Mouse (Mus musculus): Measurements from ENCODE around the gene Vps33a.

The Vps33a gene

GRCm38 (mm10) chr5:123559588-123559987 is 13.2 kb downstream of the Vps33a start:
- peaks cover 14% of the 10 kb centered on the region for H3K36me3 ChIP-seq (ENCODE audit: control insufficient read depth, insufficient read depth, low read length, poor library complexity, severe bottlenecking)
- no peaks in the 10 kb centered on the region for H3K27me3 ChIP-seq (ENCODE audit: control insufficient read depth, insufficient read depth, low read length, poor library complexity, severe bottlenecking)
- no peak for DNase-seq (ENCODE audit: low read depth, low spot score)

- Histone ChIP-seq H3K36me3 (ENCODE audit: control insufficient read depth, insufficient read depth, low read length, poor library complexity, severe bottlenecking) (peaks cover 9% of the 10 kb centered on the region), H3K27me3 (ENCODE audit: control insufficient read depth, insufficient read depth, low read length, poor library complexity, severe bottlenecking) (no peaks in the 10 kb centered on the region)
- DNase-seq (ENCODE audit: low read depth, low spot score) = no peak
Measured at GRCm38 (mm10) chr5:123556451-123556850, 16.4 kb downstream of the Vps33a start.

- no peaks in the 10 kb centered on the region for H3K27me3 ChIP-seq (ENCODE audit: control insufficient read depth, insufficient read depth, low read length, poor library complexity, severe bottlenecking)
- DNase-seq (ENCODE audit: low read depth, low spot score) = no peak
Measured at GRCm38 (mm10) chr5:123555693-123556092, 17.1 kb downstream of the Vps33a start.

GRCm38 (mm10) chr5:123533801-123534200 is 39.0 kb downstream of the Vps33a start:
- peaks cover 27% of the 10 kb centered on the region for H3K36me3 ChIP-seq (ENCODE audit: control insufficient read depth, insufficient read depth, low read length, poor library complexity, severe bottlenecking)
- no peak for DNase-seq (ENCODE audit: low read depth, low spot score)
- no peaks in the 10 kb centered on the region for H3K27me3 ChIP-seq (ENCODE audit: control insufficient read depth, insufficient read depth, low read length, poor library complexity, severe bottlenecking)

More at GRCm38 (mm10) chr5:123555693-123556092, 17.1 kb downstream of the Vps33a start:
- peaks cover 9% of the 10 kb centered on the region for H3K36me3 ChIP-seq (ENCODE audit: control insufficient read depth, insufficient read depth, low read length, poor library complexity, severe bottlenecking)

- Histone ChIP-seq H3K27me3 (ENCODE audit: control insufficient read depth, insufficient read depth, low read length, poor library complexity, severe bottlenecking) (no peaks in the 10 kb centered on the region), H3K36me3 (ENCODE audit: control insufficient read depth, insufficient read depth, low read length, poor library complexity, severe bottlenecking) (peaks cover 30% of the 10 kb centered on the region)
- DNase-seq (ENCODE audit: low read depth, low spot score) = no peak
Measured at GRCm38 (mm10) chr5:123530056-123530455, 42.8 kb downstream of the Vps33a start.

GRCm38 (mm10) chr5:123528641-123529040 is 44.2 kb downstream of the Vps33a start:
- Histone ChIP-seq H3K36me3 (ENCODE audit: control insufficient read depth, insufficient read depth, low read length, poor library complexity, severe bottlenecking) (peaks cover 23% of the 10 kb centered on the region), H3K27me3 (ENCODE audit: control insufficient read depth, insufficient read depth, low read length, poor library complexity, severe bottlenecking) (no peaks in the 10 kb centered on the region)
- DNase-seq (ENCODE audit: low read depth, low spot score) = no peak

GRCm38 (mm10) chr5:123525916-123526495 is 46.8 kb downstream of the Vps33a start:
- Histone ChIP-seq H3K27me3 (ENCODE audit: control insufficient read depth, insufficient read depth, low read length, poor library complexity, severe bottlenecking) (no peaks in the 10 kb centered on the region), H3K36me3 (ENCODE audit: control insufficient read depth, insufficient read depth, low read length, poor library complexity, severe bottlenecking) (peaks cover 7% of the 10 kb centered on the region)
- no peak for DNase-seq (ENCODE audit: low read depth, low spot score)

GRCm38 (mm10) chr5:123525281-123525680 is 47.6 kb downstream of the Vps33a start, which contains the start of gene Gm49027:
Gm49027 (minus strand) TSS chr5:123525488.
- DNase-seq (ENCODE audit: low read depth, low spot score) = no peak
- no peaks in the 10 kb centered on the region for H3K27me3 ChIP-seq (ENCODE audit: control insufficient read depth, insufficient read depth, low read length, poor library complexity, severe bottlenecking)
- H3K36me3 ChIP-seq (ENCODE audit: control insufficient read depth, insufficient read depth, low read length, poor library complexity, severe bottlenecking) = peaks cover 4% of the 10 kb centered on the region

GRCm38 (mm10) chr5:123524393-123524750 is 48.5 kb downstream of the Vps33a start:
- peaks cover 4% of the 10 kb centered on the region for H3K36me3 ChIP-seq (ENCODE audit: control insufficient read depth, insufficient read depth, low read length, poor library complexity, severe bottlenecking)
- no peak for DNase-seq (ENCODE audit: low read depth, low spot score)

GRCm38 (mm10) chr5:123523692-123524392 is 49.0 kb downstream of the Vps33a start, which contains the start of gene Diablo:
Diablo (minus strand) TSS chr5:123524176.
- no peaks in the 10 kb centered on the region for H3K27me3 ChIP-seq (ENCODE audit: control insufficient read depth, insufficient read depth, low read length, poor library complexity, severe bottlenecking)
- DNase-seq (ENCODE audit: low read depth, low spot score) = peak; percentile 99
- H3K36me3 ChIP-seq (ENCODE audit: control insufficient read depth, insufficient read depth, low read length, poor library complexity, severe bottlenecking) = peaks cover 4% of the 10 kb centered on the region

More at GRCm38 (mm10) chr5:123524393-123524750, 48.5 kb downstream of the Vps33a start:
- no peaks in the 10 kb centered on the region for H3K27me3 ChIP-seq (ENCODE audit: control insufficient read depth, insufficient read depth, low read length, poor library complexity, severe bottlenecking)

GRCm38 (mm10) chr5:123522166-123522565 is 50.7 kb downstream of the Vps33a start:
- Histone ChIP-seq H3K36me3 (ENCODE audit: control insufficient read depth, insufficient read depth, low read length, poor library complexity, severe bottlenecking) (no peaks in the 10 kb centered on the region), H3K27me3 (ENCODE audit: control insufficient read depth, insufficient read depth, low read length, poor library complexity, severe bottlenecking) (no peaks in the 10 kb centered on the region)
- no peak for DNase-seq (ENCODE audit: low read depth, low spot score)

GRCm38 (mm10) chr5:123521621-123522020 is 51.2 kb downstream of the Vps33a start:
- H3K36me3 ChIP-seq (ENCODE audit: control insufficient read depth, insufficient read depth, low read length, poor library complexity, severe bottlenecking) = no peaks in the 10 kb centered on the region
- H3K27me3 ChIP-seq (ENCODE audit: control insufficient read depth, insufficient read depth, low read length, poor library complexity, severe bottlenecking) = no peaks in the 10 kb centered on the region
- no peak for DNase-seq (ENCODE audit: low read depth, low spot score)

- H3K27me3 ChIP-seq (ENCODE audit: control insufficient read depth, insufficient read depth, low read length, poor library complexity, severe bottlenecking) = no peaks in the 10 kb centered on the region
- DNase-seq (ENCODE audit: low read depth, low spot score) = no peak
- no peaks in the 10 kb centered on the region for H3K36me3 ChIP-seq (ENCODE audit: control insufficient read depth, insufficient read depth, low read length, poor library complexity, severe bottlenecking)
Measured at GRCm38 (mm10) chr5:123520666-123521065, 52.2 kb downstream of the Vps33a start.

- DNase-seq (ENCODE audit: low read depth, low spot score) = no peak
- Histone ChIP-seq H3K36me3 (ENCODE audit: control insufficient read depth, insufficient read depth, low read length, poor library complexity, severe bottlenecking) (no peaks in the 10 kb centered on the region; the same call in 1 of the 2 replicates), H3K27me3 (ENCODE audit: control insufficient read depth, insufficient read depth, low read length, poor library complexity, severe bottlenecking) (no peaks in the 10 kb centered on the region)
Measured at GRCm38 (mm10) chr5:123514871-123515270, 58.0 kb downstream of the Vps33a start.

GRCm38 (mm10) chr5:123512102-123512501 is 60.7 kb downstream of the Vps33a start:
- Histone ChIP-seq H3K27me3 (ENCODE audit: control insufficient read depth, insufficient read depth, low read length, poor library complexity, severe bottlenecking) (no peaks in the 10 kb centered on the region), H3K36me3 (ENCODE audit: control insufficient read depth, insufficient read depth, low read length, poor library complexity, severe bottlenecking) (no peaks in the 10 kb centered on the region; the same call in 1 of the 2 replicates)
- DNase-seq (ENCODE audit: low read depth, low spot score) = no peak
